Mouse (Mus musculus): ENCODE measurements around the gene Lim2. TPM values are rescaled to one million over a fixed set of nuclear protein-coding genes. Genes with fewer than 3 reads are reported as not detected.
"Not testable (repeated sequence)": the region's sequence is repeated elsewhere in the genome, so short reads cannot be mapped to it uniquely, and the experiment has no call there.

Gene Lim2
- not detected for total RNA-seq (2021)

GRCm38 (mm10) chr7:43427406-43427805, at the start of gene Lim2:
Gene Lim2 (plus strand): TSS chr7:43427670.
- intact Hi-C loops (cut with DNase I) = no loop called here
- DNase-seq (ENCODE audit: low spot score in 2 of 2) = no peak

- peak; percentile 24 to 29 for DNase-seq (ENCODE audit: low spot score in 2 of 2)
- intact Hi-C loops (cut with DNase I) = loop anchor here (1.0 kb wide), 1 partner anchor 95 kb away; no protein-coding TSS in a partner anchor
Measured at GRCm38 (mm10) chr7:43378226-43378625, 49.2 kb upstream of the Lim2 start.

GRCm38 (mm10) chr7:43392349-43393121, 34.9 kb upstream of the Lim2 start:
- intact Hi-C loops (cut with DNase I) = no loop called here
- peak in 1 of 2 experiments; percentile 11 for DNase-seq (ENCODE audit: low spot score in 2 of 2)

DNA sequence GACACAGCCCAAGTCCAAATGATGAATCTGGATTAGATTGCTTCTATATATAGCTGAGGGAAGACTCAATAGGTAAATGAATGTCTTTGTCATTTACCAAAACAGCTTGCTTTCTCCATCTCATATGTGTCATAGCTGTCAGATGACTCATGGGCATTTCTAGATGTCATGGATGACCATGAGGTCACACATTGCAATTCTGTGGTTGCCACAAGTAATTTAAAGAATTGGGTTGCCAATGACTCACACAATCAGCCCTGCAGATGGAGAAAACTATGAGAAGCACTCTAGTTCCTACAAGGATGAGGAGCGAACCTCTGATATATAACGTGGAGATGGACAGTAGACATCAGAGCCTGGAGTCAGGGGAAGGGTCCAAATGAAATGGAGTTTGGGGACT, 28.0 kb upstream of the Lim2 start:
- no peak for DNase-seq (ENCODE audit: low spot score in 2 of 2)
- intact Hi-C loops (cut with DNase I) = no loop called here

- no peak for DNase-seq (ENCODE audit: low spot score in 2 of 2)
- intact Hi-C loops (cut with DNase I) = no loop called here
Measured at GRCm38 (mm10) chr7:43402718-43403117, 24.8 kb upstream of the Lim2 start.

- intact Hi-C loops (cut with DNase I) = no loop called here
- DNase-seq (ENCODE audit: low spot score in 2 of 2) = no peak
Measured at GRCm38 (mm10) chr7:43407573-43407972, 19.9 kb upstream of the Lim2 start.

DNA sequence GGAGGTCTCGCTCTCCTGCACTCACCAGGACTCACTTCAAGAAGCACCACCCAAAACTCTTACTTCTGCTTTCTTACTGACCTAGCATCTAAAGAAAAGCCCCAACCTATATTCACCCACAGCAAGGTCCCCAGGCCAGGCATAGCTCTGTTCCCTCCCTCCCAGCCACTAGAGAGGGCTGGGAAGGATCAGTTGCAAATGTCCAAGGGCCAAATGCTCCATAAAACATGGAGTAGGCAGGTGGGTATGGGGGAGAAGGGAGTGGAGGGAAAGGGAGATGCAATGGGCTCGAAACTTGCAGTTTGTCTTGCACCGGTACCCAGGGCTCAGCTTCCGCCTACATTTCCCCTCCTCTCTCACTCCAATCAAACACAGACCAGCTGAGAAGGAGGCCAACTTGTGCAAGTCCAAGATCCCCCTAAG, 19.3 kb upstream of the Lim2 start, which contains the start of gene Siglecg:
TSS of gene Siglecg (plus strand) at position 74 of the 423 bp plus-strand sequence.
- intact Hi-C loops (cut with DNase I) = no loop called here
- DNase-seq (ENCODE audit: low spot score in 2 of 2) = no peak

- intact Hi-C loops (cut with DNase I) = no loop called here
- no peak for DNase-seq (ENCODE audit: low spot score in 2 of 2)
Measured at GRCm38 (mm10) chr7:43409084-43409483, 18.4 kb upstream of the Lim2 start.

GRCm38 (mm10) chr7:43411724-43412123, 15.7 kb upstream of the Lim2 start:
- DNase-seq (ENCODE audit: low spot score in 2 of 2); intact Hi-C loops (cut with DNase I): not testable (repeated sequence)

GRCm38 (mm10) chr7:43417298-43417697, 10.2 kb upstream of the Lim2 start:
- intact Hi-C loops (cut with DNase I) = no loop called here
- DNase-seq (ENCODE audit: low spot score in 2 of 2) = no peak

DNA sequence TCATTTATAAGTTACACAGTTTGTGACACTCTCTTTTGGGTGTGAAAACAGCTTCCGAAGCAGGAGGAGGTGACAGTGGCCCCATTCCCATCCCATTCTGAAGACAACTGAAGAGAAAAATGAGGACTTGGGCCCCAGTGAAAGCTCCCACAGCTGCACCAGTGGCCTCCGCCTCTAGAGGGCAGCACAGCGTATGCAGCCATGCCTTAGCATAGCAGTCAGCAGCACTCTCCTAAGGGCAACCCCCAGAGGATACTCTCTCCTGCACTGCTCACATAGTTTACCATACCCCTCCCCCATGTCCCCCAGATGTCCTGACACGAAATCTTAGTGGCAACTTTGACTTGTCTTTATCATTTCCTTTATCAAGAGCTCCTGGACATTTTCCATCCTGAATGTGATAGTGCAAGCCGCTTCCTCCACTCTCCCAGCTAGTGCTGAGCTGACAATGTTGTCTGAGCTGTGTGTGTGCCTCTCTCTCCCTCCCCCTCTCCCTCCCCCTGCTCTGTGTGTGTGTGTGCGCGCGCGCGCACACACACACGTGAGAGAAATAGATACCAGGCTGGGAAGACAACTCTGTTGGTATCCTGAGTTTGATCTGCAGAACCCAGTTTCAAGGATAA, 4.4 kb upstream of the Lim2 start:
- peak; percentile 82 to 86 for DNase-seq (ENCODE audit: low spot score in 2 of 2)
- intact Hi-C loops (cut with DNase I) = loop anchor here (1.0 to 2.0 kb wide), 2 partner anchors 43 to 72 kb away; no protein-coding TSS in a partner anchor

DNA sequence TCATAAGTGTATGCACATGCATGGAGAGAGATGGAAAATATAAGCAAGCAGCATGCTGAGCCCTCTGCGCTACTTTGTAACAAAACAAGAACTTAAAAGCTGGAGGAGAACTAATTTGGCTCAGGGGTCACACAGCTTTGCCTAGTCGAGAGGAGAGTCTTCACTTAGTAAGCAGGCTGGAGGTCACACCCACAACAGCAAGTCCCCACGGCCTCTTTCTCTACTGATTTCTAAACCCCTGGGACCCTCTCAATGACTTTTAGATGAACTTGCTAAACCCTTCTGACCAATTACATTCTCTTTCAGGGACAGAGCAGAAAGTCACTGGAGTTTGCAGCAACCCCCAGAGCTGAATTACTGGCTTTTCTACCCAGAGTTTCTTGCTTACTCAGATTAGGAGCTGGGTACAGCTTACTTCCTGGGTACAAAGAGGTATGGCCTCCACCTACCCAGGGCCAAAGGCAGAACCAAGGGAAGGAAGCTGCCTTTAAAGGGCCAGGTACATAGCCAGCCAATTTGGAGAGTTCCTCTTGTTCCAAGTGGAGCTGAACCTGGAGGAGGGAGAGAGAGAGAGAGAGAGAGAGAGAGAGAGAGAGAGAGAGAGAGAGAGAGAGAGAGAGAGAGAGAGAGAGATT, 3.4 kb upstream of the Lim2 start:
- DNase-seq (ENCODE audit: low spot score in 2 of 2) = no peak
- intact Hi-C loops (cut with DNase I) = loop anchor here (1.0 to 2.0 kb wide), 2 partner anchors 42 to 71 kb away; no protein-coding TSS in a partner anchor

- intact Hi-C loops (cut with DNase I) = no loop called here
- DNase-seq (ENCODE audit: low spot score in 2 of 2) = no peak
Measured at GRCm38 (mm10) chr7:43429500-43429899, 2.0 kb downstream of the Lim2 start.

GRCm38 (mm10) chr7:43432891-43433290, 5.4 kb downstream of the Lim2 start:
- DNase-seq (ENCODE audit: low spot score in 2 of 2) = no peak
- intact Hi-C loops (cut with DNase I) = no loop called here

- no peak for DNase-seq (ENCODE audit: low spot score in 2 of 2)
- intact Hi-C loops (cut with DNase I) = no loop called here
Measured at GRCm38 (mm10) chr7:43434676-43435075, 7.2 kb downstream of the Lim2 start.

DNA sequence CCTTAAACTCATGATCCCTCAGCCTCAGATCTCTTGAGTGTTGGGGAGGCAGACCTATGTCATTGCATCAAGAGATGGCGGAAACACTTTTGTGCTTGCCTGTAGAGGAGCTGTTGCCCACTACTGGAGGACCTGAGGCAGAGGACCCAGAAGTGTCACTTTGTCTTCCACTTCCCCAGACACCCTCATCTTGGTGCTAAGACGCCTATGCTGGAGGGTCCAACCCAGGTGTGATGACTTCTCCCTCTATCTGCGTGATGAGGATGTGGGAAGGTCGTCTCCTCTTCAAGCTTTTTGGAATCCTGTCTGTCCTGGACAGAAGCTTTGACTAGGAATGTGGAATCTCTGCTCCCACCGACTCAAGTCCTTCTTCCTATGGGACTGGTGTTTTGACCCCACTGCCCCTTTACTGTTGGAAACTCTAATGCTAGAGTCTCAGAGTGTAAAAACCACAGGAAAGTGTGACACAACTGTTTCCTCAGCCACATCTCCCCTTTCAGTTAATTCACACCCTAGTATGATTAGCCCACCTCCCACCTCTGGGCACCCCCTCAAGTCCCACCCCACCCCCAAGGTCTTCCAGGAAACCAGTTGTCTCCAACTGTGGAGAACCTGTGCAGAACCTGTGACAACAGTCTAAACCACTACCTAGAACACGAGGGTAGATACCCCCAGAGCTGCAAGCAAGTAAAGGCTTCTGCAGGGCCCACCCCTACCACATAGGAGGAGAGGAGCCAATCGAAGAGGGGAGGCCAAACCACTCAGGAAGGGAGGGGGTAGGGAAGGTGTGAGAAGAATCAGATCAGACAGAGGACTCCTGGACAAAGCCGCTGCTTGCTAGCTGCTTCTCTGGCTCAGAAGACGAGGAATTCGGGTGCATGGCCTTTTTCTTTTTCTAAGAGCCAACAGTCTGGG, 9.1 kb downstream of the Lim2 start, which contains the start of gene Nkg7:
TSS of gene Nkg7 (plus strand) at position 733 of the 915 bp plus-strand sequence.
- no peak for DNase-seq (ENCODE audit: low spot score in 2 of 2)

DNA sequence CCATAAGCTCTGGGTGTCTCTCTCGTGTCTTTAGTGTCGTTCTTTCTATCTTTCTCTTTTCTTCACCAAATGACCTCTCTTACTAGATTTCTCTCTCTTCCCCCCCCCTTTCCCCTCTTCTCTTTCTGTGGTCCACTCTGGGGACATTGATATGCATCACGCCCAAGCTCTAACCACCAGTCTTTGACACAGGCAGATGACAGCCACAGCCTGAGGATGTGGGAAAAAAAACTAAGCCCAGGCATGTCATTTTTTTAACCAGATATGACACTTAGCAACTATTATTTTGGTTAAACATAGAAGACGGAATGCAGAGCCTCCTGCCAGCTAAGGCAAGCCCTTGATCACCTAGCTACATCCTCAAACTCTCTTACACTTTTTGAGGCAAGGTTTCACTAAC, 11.1 kb downstream of the Lim2 start:
- DNase-seq (ENCODE audit: low spot score in 2 of 2) = no peak
- intact Hi-C loops (cut with DNase I) = no loop called here

More for the DNA sequence above, 9.1 kb downstream of the Lim2 start, which contains the start of gene Nkg7:
- intact Hi-C loops (cut with DNase I) = no loop called here

GRCm38 (mm10) chr7:43440482-43440881, 13.0 kb downstream of the Lim2 start, which contains the start of gene Cldnd2:
Gene Cldnd2 (plus strand): TSS chr7:43440782.
- intact Hi-C loops (cut with DNase I) = no loop called here
- no peak for DNase-seq (ENCODE audit: low spot score in 2 of 2)

- intact Hi-C loops (cut with DNase I) = no loop called here
- DNase-seq (ENCODE audit: low spot score in 2 of 2) = no peak
Measured at GRCm38 (mm10) chr7:43441071-43441470, 13.6 kb downstream of the Lim2 start.

Measured in left cerebral cortex, postnatal 25 days (tissue).